Mouse (Mus musculus): Measurements from ENCODE around the gene Slc16a12. TPM values are rescaled to one million over a fixed set of nuclear protein-coding genes. Genes with fewer than 3 reads are reported as not detected.
A peak's percentile ranks its signal among the peaks of the same experiment; 100 is the strongest.
"Not testable (repeated sequence)": the region's sequence is repeated elsewhere in the genome, so short reads cannot be mapped to it uniquely, and the experiment has no call there.

Gene Slc16a12
- total RNA-seq, 2 experiments from 2014 or later, result not detected

DNA sequence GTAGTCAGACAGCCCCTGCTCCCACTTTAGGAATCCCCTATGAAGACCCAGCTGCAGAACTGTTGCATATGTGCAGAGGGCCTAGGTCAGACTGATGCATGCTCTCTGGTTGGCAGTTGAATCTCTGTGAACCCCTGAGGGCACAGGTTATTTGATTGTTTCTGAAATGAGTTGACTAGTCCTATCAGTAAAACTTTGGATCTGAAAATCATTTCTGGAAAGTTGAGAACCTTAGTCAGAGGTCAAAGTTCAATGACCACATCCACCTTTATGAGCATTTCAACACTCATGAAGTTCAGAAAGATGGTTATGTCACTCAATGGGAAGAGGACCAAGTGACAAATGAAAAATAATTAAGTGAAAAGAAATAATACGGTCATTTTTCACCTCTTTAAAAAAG is 61.6 kb downstream of the Slc16a12 start:
- ATAC-seq (replicated peaks; ENCODE audit: low FRiP score, poor library complexity, severe bottlenecking), result no peak

DNA sequence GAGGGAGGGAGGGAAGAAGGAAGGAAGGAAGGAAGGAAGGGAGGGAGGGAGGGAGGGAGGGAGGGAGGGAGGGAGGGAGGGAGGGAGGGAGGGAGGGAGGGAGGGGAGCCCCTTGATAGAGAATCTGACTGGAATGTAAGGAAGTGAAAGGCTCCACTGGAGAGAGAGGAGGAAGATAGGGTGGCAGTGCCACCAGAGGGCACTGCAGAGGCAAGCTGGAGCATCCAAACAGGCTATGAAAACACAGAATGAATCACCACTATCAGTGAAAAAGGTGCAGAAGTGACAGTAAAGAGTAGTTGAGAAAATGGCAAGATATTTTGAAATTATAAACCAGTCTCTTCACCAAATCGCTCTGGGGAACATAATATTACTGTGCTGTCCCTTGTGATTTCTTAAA is 62.2 kb downstream of the Slc16a12 start:
- no peak for ATAC-seq (replicated peaks; ENCODE audit: low FRiP score, poor library complexity, severe bottlenecking)

DNA sequence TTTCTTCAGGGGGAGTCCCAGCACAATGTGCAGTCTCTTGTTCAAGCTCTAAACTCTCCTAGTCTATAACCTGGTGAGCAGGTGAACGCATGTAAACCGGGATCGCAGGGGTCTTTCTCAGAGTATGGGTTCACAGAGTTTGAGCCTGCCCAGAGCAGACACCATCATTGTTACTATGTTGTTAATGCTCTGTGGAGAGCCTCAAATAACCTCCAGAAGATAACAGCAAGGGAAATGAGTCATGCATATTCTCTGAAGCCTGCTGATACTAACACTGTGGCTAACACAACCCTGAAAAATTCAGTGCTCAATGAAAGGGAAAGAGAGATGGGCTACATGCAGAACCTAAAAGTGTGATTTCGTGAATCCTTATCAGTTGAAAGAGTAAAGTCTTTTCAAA is 68.7 kb downstream of the Slc16a12 start:
- no peak for ATAC-seq (replicated peaks; ENCODE audit: low FRiP score, poor library complexity, severe bottlenecking)

DNA sequence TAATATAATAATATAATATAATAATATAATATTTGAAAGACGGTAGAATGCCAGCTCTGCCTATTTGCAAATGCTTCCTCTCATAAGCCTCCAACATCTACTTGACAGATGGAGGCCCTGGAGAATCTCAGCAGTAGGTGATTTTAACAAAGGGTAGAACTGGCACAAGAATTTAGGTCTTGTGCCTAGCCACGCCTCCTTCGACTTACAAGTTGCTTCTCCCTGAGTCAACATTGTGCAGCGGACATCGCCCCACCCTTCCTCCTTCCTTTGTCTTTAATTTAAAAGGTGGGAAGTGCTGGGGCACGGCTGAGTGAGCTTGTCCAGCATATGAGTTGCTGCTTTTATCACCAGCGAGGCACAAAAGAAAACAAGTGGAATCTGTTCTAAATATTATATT is 73.6 kb downstream of the Slc16a12 start:
- ATAC-seq (replicated peaks; ENCODE audit: low FRiP score, poor library complexity, severe bottlenecking), result no peak

DNA sequence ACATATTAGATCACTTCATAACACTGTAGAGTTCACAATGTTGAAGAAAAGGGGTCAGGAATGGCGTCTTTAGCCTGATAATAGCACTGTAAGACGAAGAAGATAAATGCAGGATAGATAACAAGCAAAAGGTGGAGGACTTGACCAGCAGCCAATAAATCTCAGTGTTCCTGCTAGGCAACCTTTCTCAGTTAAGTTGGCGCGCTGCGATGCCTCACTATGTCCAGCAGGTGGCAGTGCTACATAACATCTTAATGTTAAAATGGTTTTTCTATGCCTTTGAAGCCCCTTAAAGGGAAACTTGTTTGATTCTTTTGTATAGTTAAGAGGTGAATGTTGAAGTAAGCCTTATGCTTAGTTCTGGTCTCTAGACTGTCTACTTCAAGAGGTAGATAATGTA is 81.0 kb downstream of the Slc16a12 start:
- ATAC-seq (replicated peaks; ENCODE audit: low FRiP score, poor library complexity, severe bottlenecking), result 0 out of 2 replicates have a peak, but pooled peaks have one; percentile 52

DNA sequence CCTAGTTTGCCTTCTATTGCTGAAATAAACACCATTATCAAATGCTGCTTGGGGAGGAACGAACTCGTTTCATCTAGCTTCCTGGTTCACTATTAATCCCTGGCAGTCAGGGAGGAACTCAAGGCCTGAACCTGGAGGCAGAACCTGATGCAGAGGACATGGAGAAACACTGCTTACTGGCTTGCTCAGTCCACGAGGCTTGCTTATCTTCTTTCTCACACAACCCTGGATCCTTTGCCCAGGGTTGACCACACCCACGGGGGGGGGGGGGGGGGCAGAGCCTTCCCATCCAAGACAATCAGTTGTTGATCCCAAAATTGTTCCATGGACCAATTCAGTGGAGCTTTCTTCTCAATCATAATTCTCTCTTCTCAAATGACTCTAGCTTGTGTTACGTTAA is 84.3 kb downstream of the Slc16a12 start:
- peak; percentile 49; the same call in 1 of the 2 replicates for ATAC-seq (replicated peaks; ENCODE audit: low FRiP score, poor library complexity, severe bottlenecking)

DNA sequence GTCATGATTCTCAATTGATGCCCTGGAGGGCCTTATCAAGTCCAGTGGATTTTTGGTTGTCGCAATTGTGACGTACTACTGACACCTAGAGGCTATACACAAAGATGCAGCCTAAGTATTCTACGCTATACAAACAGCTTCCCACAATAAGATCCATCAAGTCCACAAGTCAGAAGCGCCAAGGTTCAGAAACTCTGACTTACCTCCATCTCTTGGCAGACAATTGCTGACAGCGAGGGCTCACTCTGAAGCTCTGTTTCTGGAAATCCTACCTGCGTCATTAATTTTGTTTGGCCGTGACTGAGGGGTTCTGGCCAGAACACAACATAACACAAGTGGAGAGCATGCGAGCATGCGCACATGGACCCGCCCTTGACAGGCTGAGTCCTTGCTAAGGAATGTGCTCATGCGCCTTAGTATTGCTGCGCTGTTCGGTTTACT is 85.0 kb downstream of the Slc16a12 start:
- peak; percentile 86 for ATAC-seq (replicated peaks; ENCODE audit: low FRiP score, poor library complexity, severe bottlenecking)

DNA sequence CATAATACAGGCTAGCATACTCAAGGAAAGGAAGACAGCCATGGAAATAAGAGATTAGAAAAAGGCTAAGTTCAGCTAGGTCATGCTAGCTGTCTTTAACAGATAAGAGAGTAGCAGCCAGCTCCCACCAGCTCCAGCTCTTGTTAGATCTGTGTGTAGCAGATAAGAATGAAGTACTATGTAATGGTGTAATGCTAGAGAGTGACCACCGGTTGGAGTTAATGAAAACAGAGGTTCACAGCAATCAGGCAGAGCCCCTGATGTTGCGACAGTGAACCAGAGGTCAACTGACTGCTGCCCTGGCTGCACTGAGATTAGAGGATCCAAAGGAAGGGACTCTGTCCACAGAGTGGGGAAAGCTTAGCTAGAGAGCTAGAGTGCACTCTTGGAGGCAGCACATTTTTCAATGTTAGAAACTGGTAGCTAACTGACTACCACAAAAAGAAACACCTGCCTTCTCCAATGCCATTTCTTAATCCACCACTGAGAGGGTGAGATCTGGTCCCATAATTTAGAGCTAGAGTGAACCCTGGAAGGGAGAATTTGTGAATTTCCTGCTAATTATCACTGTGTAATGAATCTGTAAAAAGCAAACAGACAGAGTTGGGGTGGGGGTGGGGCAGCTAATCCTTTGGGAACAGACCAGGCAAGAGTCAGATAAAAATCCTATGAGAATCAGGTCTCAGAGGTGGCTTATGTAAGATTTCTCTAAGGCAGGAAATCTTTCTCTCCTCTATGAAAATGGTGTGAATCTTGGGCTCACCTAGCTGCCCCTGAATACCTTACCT is 90.4 kb downstream of the Slc16a12 start:
- peak; percentile 92 for ATAC-seq (replicated peaks; ENCODE audit: low FRiP score, poor library complexity, severe bottlenecking)

DNA sequence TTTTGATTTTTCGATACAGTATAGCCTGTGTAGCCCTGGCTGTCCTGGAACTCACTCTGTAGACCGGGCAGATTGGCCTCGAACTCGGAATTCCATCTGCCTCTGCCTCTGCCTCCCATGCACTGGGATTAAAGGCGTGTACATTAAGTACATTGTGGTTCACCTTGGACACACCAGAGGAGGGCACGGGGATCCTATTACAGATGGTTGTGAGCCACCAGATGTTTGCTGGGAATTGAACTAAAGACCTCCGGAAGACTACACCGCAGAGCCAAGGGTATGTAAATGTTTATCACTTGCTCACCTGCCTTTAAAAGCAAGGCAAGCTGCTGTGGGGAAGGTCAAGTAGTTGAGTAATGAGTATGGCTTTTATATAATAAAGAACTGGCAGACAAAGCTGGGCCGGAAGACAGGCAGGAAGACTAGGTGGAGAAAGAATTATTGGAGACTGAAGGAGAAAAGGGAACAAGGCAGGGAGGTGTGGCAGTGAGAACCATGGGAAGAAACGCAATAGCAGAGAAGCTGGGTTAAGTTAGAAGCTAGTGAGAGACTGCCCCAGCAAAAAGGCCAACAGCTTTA is 91.8 kb downstream of the Slc16a12 start:
- ATAC-seq (replicated peaks; ENCODE audit: low FRiP score, poor library complexity, severe bottlenecking), result no peak

DNA sequence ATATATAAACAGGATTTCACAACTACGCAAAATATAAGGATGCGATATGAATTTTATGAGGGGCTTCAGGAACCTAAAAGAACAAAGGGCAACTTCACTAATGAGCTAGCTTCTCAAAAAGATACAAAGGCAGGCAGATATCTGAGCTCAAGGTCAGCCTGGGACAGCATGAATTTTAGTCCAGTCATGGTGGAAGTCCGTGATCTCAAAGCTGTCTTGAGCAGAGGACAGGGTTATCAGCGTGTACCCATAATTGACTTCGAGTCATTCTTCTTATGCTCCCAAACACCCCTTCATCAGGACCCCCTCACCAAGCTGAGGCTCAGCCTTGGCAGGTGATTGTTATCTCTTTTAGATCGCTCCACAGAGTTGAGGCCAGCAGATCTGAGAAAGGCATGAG is 96.1 kb downstream of the Slc16a12 start:
- peak; percentile 52; the same call in 1 of the 2 replicates for ATAC-seq (replicated peaks; ENCODE audit: low FRiP score, poor library complexity, severe bottlenecking)

DNA sequence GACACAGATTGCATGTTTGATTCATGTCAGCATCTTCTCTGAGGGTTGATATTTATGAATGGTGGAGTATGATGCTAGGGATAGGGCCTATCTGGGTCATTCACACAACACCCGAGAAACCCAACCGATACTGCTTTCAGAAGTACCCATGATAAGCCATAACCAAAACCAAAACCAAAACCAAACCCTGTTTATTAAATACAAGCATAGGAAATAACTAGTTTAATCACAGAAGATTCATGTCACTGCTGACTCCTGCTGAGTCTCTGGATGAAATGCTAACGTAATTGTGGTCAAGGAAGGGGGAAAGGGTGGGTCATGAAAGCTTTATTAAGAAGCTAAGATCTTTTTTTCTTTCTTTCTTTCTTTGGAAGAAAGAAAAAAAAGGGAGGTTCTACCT is 96.8 kb downstream of the Slc16a12 start:
- ATAC-seq (replicated peaks; ENCODE audit: low FRiP score, poor library complexity, severe bottlenecking), result no peak

DNA sequence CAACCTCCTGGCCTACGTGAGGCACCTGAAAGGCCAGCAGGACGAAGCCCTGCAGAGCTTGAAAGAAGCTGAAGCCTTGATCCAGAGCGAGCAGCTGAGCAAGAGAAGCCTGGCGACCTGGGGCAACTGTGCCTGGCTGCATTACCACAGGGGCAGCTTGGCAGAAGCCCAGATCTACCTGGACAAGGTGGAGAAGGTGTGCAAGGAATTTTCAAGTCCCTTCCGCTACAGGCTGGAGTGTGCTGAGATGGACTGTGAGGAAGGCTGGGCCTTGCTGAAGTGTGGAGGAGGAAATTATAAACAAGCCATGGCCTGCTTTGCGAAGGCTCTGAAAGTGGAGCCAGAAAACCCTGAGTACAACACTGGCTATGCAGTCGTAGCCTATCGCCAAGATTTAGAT is 99.5 kb downstream of the Slc16a12 start:
- ATAC-seq (replicated peaks; ENCODE audit: low FRiP score, poor library complexity, severe bottlenecking), result not testable (repeated sequence)

DNA sequence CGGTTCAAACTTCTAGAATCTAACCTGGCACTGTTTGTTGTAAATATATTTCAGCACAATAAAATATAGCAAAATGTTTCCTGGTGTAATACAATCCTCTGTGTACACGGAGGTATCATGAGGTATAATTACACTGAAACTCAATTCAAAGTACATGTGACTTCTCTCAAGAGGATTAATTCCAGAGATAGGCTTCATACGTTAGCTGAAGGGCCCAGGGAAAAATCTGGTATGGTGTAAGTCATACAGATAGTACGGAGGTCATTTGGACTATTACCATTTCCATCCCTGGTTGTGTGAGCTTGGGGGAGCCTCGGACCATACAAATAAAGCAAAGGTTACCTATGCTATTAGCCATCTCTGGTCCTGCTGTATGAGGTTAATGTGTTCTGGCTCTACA is 104.5 kb downstream of the Slc16a12 start:
- no peak for ATAC-seq (replicated peaks; ENCODE audit: low FRiP score, poor library complexity, severe bottlenecking)

DNA sequence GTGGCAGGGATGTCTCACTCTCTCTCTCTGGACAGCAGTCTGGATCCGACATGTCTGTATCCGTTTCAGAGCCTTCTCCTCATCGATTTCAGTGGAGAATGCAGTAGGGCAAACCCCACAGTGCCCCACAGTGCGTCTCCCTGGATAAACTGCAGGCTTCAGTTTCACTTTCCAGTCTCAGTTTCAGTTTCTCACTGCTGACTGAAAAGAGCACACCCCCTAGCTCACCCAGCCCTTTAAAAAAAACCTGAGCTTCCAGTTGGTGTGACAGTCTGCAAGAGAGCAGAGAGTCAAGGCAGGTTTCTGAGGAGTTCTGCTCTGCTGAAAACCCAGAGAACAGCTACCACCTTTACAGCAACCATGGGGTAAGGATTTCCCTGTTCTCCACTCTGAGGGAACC is 106.5 kb downstream of the Slc16a12 start, which contains the start of the genes Ifit1bl2 and Ifit1:
Gene Ifit1bl2 (minus strand): TSS at position 121 of the 400 bp plus-strand sequence.
Gene Ifit1 (plus strand): TSS at position 249 of the 400 bp plus-strand sequence.
- ATAC-seq (replicated peaks; ENCODE audit: low FRiP score, poor library complexity, severe bottlenecking), result peak; percentile 58

DNA sequence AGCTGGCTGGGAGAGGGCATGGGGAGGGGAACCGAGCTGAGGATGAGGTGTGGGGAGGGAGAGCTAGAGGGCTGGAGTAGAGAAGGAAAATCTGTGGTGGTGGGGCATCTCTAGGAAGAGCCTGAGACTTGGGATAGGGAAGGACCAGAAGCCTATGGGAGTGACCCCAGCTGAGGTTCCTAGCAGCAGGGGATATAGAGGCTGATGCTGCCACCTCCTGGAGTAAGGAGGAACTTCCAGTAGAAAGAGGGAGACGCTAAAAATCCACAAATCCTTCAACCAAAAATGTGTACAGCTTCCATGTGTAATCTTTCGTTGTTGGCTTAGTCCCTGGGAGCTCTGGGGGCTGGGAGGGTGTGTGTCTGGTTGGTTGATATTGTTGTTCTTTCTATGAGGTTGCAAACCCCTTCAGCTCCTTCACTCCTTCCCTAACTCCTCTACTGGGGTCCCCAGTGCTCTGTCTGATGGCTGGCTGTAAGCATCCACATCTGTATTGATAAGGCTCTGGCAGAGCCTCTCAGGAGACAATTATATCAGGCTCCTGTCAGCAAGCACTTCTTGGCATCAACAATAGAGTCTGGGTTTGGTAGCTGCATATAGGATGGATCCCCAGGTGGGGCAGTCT is 110.0 kb downstream of the Slc16a12 start:
- peak; percentile 85 for ATAC-seq (replicated peaks; ENCODE audit: low FRiP score, poor library complexity, severe bottlenecking)

DNA sequence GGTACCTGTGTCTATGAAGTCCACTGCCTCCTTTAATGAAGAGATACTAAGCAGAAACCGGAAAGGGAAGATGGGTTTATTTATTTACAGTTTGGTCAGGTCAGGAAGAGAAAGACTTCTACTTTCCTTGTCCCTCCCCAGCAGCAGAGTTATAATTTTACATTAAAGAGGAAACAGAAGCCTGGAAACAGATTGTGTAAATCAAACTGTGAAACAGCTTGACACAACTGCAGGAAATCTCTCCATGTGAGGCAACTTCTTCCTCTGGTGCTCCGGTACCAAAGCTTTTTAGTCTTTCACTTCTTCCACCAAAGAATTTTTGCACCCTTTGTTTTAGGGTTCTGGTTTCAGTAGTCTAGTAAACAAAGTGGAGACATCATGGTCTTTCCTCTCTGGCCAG is 113.6 kb downstream of the Slc16a12 start:
- no peak for ATAC-seq (replicated peaks; ENCODE audit: low FRiP score, poor library complexity, severe bottlenecking)

DNA sequence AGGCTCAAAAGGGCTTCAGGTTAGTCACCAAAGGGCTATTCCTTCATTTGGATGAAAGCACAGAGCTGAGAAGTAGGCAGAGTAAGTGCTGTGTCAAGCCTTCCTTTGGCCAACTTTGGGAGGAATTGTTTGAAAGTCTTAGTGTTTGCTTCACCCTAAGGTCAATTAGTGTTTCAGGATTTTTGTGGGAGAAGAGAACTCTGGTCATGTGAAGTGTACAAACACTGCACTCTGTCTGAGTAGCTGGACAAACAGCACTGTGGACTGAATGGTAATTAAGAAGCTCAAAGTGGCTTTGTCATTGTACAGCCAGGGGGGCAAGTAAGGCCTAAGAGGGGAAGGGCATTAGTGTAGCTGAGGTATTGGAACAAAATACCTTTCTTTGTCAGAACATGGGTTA is 115.6 kb downstream of the Slc16a12 start:
- no peak for ATAC-seq (replicated peaks; ENCODE audit: low FRiP score, poor library complexity, severe bottlenecking)

DNA sequence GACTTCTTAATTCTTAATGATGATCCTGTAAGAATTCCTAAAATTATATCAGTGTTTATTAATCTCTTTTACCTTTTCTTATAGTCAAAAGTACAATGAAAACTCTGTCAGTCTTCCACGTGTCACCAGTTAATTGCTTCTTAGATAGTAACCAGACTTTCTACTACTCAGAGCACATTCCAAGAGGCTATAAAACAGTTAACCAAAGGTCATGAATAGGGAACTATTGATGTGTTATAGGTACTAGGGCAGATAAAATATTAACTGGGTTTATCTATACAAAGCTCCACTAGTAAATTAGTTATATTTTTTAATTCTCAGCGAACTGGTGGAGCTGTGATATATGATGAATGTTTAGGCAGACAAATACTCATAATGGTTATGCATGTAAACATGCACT is 119.6 kb downstream of the Slc16a12 start:
- no peak for ATAC-seq (replicated peaks; ENCODE audit: low FRiP score, poor library complexity, severe bottlenecking)

DNA sequence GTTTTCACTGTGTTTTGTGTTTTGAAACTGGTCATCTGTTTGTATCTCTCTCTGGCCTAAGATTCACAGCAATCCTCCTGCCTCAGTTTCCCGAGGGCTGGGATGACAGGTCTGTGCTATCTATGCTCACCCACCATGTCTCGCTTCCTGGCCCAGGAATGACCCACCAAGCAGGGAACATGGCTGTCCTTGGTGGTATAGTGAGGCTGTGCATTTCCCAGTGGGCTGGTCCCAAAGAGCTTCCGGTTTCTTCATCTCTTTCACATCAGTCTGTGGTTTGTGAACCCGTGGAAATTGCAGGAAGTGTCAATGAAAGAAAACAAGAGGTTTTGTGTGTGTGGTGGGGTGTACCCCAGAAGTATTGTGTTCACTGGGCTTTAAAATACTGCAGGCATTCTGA is 122.4 kb downstream of the Slc16a12 start:
- ATAC-seq (replicated peaks; ENCODE audit: low FRiP score, poor library complexity, severe bottlenecking), result no peak

DNA sequence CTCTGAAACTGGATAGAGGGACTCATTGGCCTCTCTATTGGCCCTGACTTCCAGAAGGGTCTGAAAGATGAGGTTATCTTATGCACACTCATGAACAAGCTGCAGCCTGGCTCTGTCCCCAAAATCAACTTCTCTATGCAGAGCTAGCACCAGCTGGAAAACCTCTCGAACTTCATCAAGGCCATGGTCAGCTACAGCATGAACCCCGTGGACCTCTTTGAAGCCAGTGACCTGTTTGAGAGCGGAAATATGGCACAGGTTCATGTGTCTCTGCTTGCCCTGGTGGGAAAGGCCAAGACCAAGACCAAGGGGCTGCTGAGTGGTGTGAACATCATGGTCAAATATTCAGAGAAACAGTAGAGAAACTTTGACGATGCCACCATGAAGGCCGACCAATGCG is 123.3 kb downstream of the Slc16a12 start:
- no peak for ATAC-seq (replicated peaks; ENCODE audit: low FRiP score, poor library complexity, severe bottlenecking)

DNA sequence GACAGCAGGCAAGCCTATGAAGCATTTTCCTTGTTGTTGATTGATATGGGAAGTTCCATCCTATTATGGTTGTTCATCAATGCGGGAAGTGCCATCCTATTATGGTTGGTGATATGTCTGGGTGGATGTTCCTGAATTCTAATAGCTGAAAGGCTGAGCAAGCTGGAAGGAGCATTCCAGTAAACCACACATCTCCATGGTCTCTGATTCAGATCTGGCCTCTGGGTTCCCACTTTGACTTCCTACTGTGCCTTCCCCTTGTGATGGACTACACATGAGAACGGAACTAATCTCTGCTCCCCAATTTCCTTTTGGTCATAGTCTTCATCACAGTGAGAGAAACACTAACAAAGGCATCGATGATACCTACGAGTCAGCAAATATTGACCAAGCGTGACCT is 126.2 kb downstream of the Slc16a12 start:
- no peak for ATAC-seq (replicated peaks; ENCODE audit: low FRiP score, poor library complexity, severe bottlenecking)

Measured in erythroid progenitor cell, adult 5-6 weeks (primary cell).